Mouse (Mus musculus) bone marrow, adult 2 months (tissue): Measurements from ENCODE around the gene Vps72. TPM values are rescaled to one million over a fixed set of nuclear protein-coding genes. Genes with fewer than 3 reads are reported as not detected.

Experiments used
- H3K27ac ChIP-seq: fragments of 200-500 bp; 2 replicates; pipeline ENCODE4 v1.5.1; 2012; ENCODE audit warnings: low read depth, mild to moderate bottlenecking, control low read depth, inconsistent platforms, low read length; ENCODE audit not compliant: control insufficient read depth, poor library complexity, insufficient read depth
- H3K4me1 ChIP-seq: fragments of 200-500 bp; 2 replicates; pipeline ENCODE4 v1.6.1; 2011; ENCODE audit warnings: low read length; ENCODE audit not compliant: control insufficient read depth, insufficient read depth
- H3K4me3 ChIP-seq: fragments of 200-500 bp; replicated peaks from 2 replicates; pipeline ENCODE3; 2011; ENCODE audit warnings: mild to moderate bottlenecking, low read depth, low read length, control low read depth; ENCODE audit not compliant: control insufficient read depth
- CTCF ChIP-seq: fragments of 200-500 bp; IDR thresholded peaks from 2 replicates; pipeline ENCODE4 v1.5.1; 2011; ENCODE audit warnings: low read length, control low read depth; ENCODE audit not compliant: control insufficient read depth, insufficient read depth
- POLR2A ChIP-seq: fragments of 200-500 bp; IDR thresholded peaks from 2 replicates; pipeline ENCODE4 v1.6.1; 2011; ENCODE audit warnings: low read depth, mild to moderate bottlenecking, control low read depth, low read length, borderline replicate concordance; ENCODE audit not compliant: control insufficient read depth
- WGBS: fragments of 180-500 bp; shearing (Covaris S2); methylation state at CpG from one replicate; pipeline ENCODE4 v1.1.7; 2018; 5-methylcytosine and 5-hydroxymethylcytosine counted together
- polyA plus RNA-seq: library from polyadenylated mRNA; stranded (reverse); fragments of >200 nt; gene quantifications from 2 replicates; pipeline ENCODE4 v1.2.4, GENCODE M21; 2011; ENCODE audit warnings: low replicate concordance; ENCODE audit not compliant: missing spikeins, insufficient read depth, insufficient read length

Gene Vps72
- polyA plus RNA-seq, 1 experiment, result 39.0 TPM

DNA sequence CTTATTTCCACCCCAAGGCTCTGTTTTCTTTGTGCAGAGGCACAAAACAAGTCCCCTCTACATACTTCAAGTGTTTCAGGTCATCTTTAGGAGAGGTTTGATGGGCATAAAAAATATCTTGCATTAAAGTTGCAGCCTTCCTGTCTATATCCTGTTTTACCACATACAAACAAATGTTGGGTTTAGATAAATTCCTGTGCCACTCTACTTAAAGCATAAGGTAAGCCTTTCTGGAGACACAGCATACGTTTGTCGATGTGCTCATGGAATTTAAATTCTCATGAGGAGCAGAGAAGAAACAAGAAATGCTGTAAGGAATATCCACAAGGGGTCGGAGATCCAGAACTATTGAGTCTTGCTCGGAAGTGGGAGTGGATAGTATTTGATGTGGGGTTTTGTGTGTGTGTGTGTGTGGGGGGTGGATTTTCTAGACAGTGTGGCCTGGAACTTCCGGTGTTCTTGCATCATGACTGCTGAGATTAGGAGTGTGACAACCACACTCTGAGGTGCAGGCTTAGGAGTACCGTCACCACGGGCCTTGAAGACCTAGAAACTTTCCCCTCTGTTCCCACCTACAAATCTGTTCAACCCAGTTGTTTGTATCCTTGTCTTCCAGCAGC is 24.7 kb downstream of the Vps72 start:
- Histone ChIP-seq H3K27ac (peak overlapping the region; percentile 73; the same call in 1 of the 2 replicates), H3K4me1 (peaks cover 4% of the 10 kb centered on the region), H3K4me3 (peak overlapping the region; percentile 44)
- WGBS, result 6% methylated on average over 7 of the region's 7 CpGs
- TF ChIP-seq CTCF, result no peak
- no peak for TF ChIP-seq POLR2A

- Histone ChIP-seq H3K27ac (peak overlapping the region; percentile 73; the same call in 1 of the 2 replicates), H3K4me1 (peaks cover 5% of the 10 kb centered on the region), H3K4me3 (no peak overlapping the region)
- no peak for TF ChIP-seq CTCF
- TF ChIP-seq POLR2A, result no peak
- WGBS, result 11% methylated on average over 3 of the region's 3 CpGs
Observed at GRCm38 (mm10) chr3:95136336-95136735, 25.5 kb downstream of the Vps72 start.

- peak overlapping the region; percentile 74; the same call in 1 of the 2 replicates for H3K27ac ChIP-seq
- TF ChIP-seq CTCF (no peak), POLR2A (no peak)
- peaks cover 3% of the 10 kb centered on the region for H3K4me1 ChIP-seq
- WGBS, result 53% methylated on average over 25 of the region's 25 CpGs
- peak overlapping the region; percentile 63 for H3K4me3 ChIP-seq
Observed at GRCm38 (mm10) chr3:95139586-95140288, 28.9 kb downstream of the Vps72 start.

GRCm38 (mm10) chr3:95140289-95140595 is 29.4 kb downstream of the Vps72 start:
- WGBS, result 78% methylated on average over 18 of the region's 18 CpGs
- H3K27ac ChIP-seq, result peak overlapping the region; percentile 74
- peak overlapping the region; percentile 63 for H3K4me3 ChIP-seq
- peaks cover 3% of the 10 kb centered on the region for H3K4me1 ChIP-seq
- TF ChIP-seq POLR2A (0 out of 2 replicates have a peak, but pooled peaks have one; percentile 12), CTCF (no peak)

DNA sequence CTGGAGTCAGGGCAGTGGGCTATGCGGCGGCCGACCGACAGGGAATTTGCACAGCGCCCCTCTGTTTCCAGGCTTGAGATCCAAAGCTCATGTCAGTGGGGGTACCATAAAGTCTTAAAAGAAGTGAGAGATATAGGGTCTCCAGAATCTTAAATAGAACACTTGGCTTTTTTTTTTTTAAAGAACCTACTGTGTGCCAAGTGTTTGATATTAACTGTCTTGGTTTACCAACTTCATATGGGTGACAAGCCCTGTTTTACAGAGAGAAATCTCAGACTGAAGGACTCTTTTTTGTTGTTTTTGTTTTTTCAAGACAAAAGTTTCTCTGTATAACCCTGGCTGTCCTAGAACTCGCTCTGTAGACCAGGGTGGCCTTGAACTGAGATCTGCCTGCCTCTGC is 30.0 kb downstream of the Vps72 start:
- Histone ChIP-seq H3K4me1 (peaks cover 3% of the 10 kb centered on the region), H3K27ac (peak overlapping the region; percentile 96), H3K4me3 (peak overlapping the region; percentile 81)
- TF ChIP-seq POLR2A (no peak), CTCF (no peak)
- 88% methylated on average over 6 of the region's 6 CpGs for WGBS

DNA sequence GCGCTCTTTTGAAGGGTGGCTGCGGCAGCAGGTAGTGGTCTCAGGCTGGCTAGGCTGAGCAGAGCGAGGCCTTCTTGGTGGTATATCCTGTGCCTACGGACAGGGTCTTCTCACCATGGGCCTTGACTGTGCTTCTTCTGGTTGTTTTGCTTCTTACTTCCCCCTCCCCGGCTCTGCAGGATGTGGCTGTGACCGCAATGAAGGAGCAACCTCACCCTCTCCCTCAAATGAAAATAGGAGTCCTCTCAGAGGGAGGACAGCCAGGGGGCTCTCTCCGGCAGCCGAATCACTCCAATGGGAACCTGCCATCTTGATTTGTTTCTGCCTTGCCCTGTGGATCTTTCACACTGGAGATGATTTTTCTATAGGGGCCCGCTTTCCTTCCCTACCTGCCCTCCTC is 30.7 kb downstream of the Vps72 start:
- H3K27ac ChIP-seq, result peak overlapping the region; percentile 96
- H3K4me3 ChIP-seq, result peak overlapping the region; percentile 81
- TF ChIP-seq CTCF (no peak), POLR2A (peak; percentile 34; the same call in 1 of the 2 replicates)
- WGBS, result 5% methylated on average over 9 of the region's 9 CpGs
- peaks cover 3% of the 10 kb centered on the region for H3K4me1 ChIP-seq

DNA sequence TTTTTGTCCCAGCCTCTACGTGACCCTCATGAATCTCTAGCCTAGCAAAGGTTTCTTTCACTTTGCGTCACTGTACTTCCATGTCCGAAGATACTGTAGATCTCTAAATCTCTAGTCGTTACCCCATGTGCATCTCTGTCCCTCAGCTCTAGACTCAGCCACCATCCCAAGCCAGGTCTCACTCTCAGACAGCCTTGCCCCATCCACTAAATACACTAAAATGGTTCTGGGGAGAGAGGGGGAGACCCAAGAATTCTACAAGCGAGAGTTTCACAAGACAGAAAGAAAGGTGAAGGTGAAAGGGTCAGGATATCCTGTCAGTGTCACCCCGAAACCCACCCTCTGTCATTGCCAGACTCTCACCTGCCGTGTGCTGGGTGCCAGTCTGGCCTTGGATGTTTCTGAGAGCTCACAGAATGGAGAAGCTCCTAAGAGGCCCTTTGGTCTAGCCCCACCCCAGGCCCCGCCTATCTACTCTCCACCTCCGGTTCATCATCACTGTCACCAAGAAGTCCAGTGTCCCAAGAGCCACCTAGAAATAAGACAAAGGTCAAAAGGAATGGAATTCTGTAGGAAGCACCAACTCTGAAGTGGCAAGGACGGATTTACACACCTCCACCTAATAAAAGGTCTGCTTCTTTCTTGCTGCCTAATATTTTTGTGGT is 31.3 kb downstream of the Vps72 start, which contains the start of gene Tnfaip8l2:
Gene Tnfaip8l2, minus strand, starts transcription at position 409 of the 665 bp plus-strand sequence.
- no peak for TF ChIP-seq CTCF
- peak; percentile 46; the same call in 1 of the 2 replicates for TF ChIP-seq POLR2A
- peak within 1 kb of the TSS; percentile 81 for H3K4me3 ChIP-seq
- H3K27ac ChIP-seq, result peak within 1 kb of the TSS; percentile 96
- 19% methylated on average over 10 of the region's 10 CpGs for WGBS
- peaks cover 3% of the 10 kb centered on the region for H3K4me1 ChIP-seq

- peak overlapping the region; percentile 9 for H3K4me3 ChIP-seq
- TF ChIP-seq POLR2A, result 0 out of 2 replicates have a peak, but pooled peaks have one; percentile 27
- peak; percentile 98 for TF ChIP-seq CTCF
Observed at GRCm38 (mm10) chr3:95142617-95143011, 31.8 kb downstream of the Vps72 start.

More at GRCm38 (mm10) chr3:95142617-95143011, 31.8 kb downstream of the Vps72 start:
- H3K4me1 ChIP-seq, result peaks cover 3% of the 10 kb centered on the region
- no peak overlapping the region; the same call in 1 of the 2 replicates for H3K27ac ChIP-seq
- 10% methylated on average over 5 of the region's 5 CpGs for WGBS
